Mouse (Mus musculus) adrenal gland, adult (tissue): Measurements from ENCODE around the gene Thsd7b.
"Not testable (repeated sequence)": the region's sequence is repeated elsewhere in the genome, so short reads cannot be mapped to it uniquely, and the experiment has no call there.

Source experiments
- DNase-seq, 2 experiments: peaks; one replicate each; pipeline ENCODE4 v3.0.0; 2022 to 2023; ENCODE audit warnings: low spot score in 1 of 2; ENCODE audit not compliant: inconsistent age in 2 of 2

Thsd7b gene

DNA sequence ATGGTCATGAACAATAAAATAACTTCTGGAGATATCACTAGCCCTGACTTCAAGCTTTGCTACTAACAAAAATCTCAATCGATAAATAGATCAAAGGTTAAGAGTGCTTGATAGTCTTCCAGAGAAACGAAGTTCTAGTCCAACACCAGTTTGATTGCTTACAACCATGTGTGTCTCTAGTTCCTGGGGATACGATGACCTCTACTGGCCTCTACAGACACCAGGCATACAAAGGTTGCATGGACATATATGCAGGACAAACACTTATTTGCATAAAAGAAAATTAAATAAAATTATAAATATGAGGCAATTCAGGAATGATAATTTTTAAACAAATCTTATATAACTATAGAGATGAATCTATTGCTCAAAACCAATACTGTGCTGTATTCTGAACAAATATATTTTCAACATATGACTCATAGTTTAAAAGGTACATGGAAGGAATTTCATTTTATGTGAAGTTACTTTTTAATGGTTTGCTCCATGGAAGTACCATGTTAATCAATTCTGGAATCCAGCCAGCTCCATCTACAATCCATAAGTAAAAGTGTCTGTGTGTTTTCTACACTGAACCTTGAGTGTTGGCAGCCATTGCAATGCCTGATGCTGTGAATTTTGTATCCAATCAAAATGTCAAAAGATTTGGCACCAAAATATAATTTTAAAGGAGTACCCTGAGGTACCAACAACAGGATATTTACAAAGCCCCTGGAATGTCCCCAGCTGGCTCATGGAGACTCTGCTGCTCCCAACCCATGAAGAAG lies 793.3 kb downstream of the Thsd7b start:
- DNase-seq: no peak

DNA sequence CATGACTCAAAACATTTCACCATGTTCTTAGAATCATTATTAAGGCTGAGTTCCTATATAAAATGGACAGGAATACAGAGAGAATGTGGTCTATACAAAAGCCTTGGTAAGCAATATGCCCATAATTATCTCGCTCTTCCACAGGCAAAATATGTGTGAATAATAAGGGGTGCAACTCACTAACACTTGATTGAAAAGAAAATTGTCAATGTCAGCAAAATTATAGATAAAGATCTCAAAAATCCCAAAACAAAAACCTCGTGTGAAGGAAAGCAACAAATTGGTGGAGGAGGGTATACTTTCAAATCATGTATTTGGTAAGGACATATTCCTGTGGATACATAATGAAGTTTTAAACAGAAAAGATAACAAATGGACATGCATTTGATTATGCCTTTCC lies 810.7 kb downstream of the Thsd7b start:
- DNase-seq: no peak

DNA sequence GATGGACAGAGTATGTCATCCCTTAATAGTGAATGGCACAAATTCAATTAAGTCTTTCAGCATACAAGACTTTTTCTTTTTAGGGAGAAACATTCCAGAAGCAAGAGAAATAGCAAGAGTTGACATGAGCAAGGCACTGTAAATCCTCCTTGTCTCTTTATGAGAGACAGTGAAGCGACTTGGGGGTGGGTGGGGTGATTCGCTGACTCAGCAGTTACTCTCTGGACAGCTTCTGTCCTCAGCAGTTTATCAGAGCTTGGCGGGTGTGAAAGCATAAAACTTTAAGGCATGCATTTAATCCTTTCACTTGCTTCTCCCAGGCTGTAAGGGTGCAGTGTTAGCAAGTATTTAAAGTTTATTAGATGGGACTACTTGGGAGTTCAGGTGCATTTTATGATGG lies 812.1 kb downstream of the Thsd7b start:
- DNase-seq: no peak

DNA sequence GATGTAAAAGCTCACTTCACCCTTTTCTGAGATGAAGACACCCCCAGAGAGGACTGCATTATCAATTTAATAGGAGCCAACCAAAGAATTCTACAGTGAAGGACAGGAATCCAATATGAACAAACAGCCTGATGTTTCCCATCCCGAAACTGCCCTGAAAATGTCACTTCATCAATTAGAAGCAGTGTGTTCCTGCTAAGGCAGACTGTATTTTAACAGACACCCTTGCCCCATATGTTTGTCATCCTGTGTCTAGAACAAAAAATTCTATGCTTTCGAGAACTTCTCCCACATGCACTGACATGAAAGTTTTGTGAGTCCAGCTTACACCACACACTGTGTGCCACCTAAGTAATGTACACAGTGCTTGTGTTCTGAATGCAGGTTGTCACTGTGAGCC lies 812.8 kb downstream of the Thsd7b start:
- no peak for DNase-seq

DNA sequence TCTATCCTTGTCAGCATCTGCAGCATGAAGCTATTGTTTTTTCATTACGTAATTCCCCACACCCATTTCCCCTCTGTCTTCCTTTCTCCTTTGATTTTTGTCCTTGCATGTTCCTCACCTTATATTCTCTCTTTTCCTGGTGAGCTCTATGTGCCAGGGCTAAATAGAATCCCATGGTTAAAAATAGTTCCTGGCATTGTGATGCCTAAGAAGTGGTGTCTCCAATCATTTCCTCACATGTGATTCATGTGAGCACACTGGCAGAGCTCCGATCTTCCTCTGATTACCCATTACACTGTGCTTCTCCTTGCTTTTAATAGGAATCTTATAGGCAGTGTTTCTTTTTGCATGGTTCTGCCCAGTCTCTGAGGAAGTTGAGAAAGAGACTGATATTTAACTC lies 826.1 kb downstream of the Thsd7b start:
- no peak for DNase-seq

DNA sequence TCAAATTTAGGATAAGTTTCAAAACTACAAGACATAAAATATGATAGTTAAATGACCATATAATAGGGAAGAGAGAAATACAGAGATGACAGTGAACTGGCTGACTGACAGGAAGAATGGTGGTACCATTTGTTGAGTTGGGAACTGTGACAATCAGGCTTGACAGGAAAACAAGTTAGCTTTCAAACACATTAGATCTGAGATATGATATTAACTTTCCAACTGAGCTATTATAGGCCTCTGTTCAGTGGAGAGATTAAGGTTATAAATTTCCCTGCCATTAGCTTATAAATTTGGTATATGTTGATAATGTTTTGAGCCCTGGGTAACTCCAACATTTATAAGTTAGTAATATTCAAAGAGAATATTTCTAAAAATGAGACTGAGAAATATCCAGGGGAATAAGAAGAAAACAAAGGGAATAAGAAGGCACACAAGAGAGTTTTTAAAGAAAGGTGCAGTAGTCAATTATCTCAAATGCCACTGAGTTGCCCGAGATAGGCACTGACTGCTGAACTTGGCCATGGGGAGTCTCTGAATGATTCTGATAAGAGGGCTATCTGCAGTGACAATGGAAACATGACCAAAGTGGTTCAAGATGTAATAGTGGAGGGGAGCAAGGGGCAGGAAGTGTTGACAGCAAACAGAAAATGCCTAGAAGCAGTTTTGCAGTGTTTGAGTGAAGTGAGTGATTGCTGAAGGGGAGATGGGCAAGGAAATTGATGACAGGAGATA lies 839.6 kb downstream of the Thsd7b start:
- no peak for DNase-seq

DNA sequence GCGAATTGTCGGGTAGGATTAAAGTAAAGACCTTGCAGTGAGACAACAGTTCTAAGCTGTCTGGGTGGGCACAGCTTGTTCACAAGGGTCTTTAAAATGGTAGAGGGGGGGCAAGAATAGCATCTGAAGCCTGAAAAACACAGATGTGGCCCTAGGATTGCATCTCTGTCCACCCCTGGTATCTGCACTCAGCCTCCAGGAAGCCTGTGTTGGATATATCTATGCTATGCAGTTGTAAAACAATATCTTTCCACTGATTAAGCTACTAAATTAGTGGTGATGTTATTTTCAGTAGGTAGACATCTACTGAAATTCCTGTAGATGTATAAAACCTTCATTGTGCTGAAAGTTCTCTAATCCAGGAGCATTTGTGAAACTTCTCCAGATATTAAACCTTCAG lies 840.4 kb downstream of the Thsd7b start:
- DNase-seq: no peak

DNA sequence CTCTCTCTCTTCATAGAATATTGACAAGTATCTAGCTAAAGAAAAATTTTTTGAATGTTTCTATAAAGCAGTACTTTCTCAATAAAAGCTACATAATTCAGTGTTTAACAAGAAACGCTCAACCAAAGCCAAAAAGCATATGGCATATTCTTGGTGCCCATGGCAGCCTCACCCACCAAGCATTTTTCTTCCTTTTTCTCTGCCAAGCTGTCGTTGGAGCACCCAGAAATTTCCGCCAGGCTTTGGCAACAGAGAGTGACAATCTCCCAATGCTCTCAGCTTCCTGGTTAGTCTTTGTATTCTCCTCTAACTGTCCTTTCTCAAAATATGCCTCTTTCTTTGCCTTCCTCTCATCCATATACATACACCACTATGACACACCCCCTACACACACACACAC lies 857.8 kb downstream of the Thsd7b start:
- DNase-seq: no peak

DNA sequence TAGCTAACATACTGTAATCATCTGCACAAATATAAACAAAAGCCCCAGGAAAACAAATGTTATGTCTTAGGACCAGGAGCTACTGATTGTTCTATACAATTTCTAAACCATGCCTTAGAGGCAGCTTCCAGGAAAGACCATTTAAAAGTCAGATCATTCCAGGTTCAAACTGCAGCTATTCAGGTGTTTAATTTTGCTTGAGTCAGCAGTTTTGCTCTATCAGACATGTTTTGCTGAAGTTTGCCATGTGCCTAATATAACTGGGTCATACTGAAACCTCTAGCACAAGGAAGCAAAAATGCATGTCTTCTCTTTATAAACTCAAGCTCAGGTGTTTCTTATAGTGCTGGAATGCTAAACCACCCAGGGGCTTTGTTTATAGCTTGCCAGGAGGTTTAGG lies 893.1 kb downstream of the Thsd7b start:
- no peak for DNase-seq

DNA sequence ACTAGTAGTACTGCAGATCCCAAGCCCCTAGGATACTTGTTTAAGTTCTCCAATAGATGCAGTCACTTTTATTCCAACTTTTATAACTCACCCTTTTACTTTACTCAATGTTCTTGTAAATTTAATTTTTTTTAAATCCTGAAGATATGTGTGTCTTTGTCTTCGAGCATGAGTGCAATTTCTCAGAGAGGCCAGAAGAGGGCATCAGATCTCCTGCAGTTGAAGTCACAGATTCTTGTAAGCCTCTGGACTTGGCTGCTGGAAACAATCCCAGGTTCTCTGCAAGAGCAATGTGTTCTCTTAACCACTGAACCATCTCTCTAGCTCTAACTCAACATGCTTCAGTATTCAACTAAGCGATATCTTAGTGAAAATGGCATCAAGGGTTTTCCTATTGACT lies 894.2 kb downstream of the Thsd7b start:
- peak in 1 of 2 experiments; percentile 32 for DNase-seq

DNA sequence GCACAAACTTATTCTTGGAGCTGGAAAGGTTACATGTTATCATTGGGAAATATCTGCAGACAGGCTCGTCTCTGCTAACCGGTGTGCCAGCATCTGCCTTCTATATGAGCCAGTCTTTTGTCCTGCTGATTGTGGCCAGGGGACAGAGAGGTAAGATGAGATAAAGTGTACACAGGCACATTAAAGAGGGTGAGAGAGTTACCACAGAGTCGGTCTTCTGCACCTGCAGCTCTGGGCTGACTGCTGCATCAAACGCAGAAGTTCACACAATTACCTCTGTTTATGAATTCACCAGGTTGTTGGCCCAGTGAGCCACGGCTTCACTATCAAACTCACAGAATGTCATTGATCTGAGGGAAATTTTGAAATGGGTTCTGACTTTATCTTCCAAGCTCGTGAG lies 896.8 kb downstream of the Thsd7b start:
- DNase-seq: no peak

DNA sequence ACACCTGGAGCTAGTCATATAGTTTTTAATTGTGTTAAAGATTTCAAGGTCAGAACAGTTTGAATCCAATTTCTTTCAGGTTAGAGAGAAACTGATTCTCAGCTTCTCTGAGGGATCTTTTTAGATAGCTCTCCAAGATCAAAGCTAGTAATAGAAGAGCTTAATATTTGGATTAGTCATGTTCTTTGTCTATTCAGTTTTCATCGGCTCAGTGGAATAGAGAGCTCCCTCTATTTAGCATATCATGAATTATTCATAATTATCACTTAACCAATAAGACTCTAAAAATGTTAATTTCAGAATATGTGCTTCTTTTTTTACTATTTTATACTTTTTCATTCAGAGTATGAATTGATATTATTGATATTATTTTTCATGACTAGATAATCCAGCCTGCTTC lies 897.2 kb downstream of the Thsd7b start:
- no peak for DNase-seq

DNA sequence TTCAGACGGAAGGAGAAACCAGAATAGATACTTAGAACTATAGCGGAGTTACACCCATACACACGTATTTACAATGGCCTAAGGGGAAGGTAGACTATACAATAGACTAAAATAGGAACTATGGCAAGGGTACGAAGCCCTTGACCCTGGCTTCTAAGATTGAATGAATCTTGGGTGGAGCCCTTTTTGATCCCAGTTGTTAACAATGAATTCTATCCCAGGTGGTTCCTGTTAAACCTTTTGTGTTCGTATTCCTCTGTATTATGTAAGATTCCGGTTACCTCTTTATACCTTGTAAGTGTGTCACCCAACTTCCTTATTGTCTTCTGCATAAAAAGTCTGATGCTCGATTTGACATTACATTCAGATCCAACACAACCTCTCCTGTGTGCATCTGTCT lies 913.7 kb downstream of the Thsd7b start:
- not testable (repeated sequence) for DNase-seq

DNA sequence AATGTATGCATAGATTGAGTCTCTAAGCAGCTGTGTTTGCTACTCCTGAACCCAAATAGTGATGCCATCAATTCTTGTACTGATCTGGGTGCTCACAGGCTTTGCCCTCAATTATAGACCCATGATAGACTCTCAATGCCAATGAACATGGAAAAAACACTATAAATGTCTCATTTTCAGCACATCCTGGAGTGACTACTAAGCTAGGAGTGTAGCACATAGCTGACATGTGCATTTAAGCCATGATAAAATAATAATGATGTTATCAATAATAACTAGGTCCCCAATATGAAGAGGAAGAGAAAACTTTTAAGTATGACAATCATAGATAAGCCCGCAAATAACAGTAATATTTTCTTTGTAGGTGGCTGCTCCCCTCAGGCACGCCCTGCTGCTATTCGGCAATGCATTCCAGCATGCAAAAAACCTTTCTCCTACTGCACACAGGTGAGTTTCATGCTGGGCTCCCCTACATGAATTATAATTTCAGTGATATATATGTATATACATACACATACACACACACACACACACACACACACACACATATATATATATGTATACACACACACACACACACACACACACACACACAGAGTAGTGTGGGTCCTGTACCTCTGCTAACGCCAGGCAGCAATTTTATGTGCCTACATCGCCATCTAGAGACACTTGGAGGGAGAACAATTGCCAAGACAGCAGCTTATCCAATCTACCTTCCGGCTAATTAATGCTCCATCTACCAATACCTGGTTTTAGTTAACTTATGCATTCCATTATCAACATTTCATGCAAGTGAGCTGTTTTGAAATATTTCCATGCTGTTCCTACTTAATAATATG lies 919.3 kb downstream of the Thsd7b start:
- peak; percentile 11 to 63 for DNase-seq

DNA sequence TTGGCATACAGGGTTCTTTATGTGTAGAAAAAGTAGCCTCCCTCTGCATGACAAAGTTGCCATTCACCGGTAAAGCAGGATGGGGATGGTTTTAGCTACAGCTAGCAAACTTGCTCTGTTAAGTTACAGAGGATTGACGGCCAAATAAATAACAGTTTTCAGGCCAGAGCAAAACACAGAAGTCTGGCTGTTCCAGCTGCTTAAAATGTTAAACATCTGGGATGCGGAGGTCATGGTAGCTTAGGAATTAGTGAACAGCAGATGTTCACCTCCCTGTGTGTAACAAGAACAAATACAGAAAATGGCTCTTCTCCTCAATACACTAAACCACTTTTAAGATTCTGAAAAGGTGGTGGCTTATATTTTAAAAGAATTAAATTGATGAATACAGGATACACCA lies 944.3 kb downstream of the Thsd7b start:
- DNase-seq: no peak

DNA sequence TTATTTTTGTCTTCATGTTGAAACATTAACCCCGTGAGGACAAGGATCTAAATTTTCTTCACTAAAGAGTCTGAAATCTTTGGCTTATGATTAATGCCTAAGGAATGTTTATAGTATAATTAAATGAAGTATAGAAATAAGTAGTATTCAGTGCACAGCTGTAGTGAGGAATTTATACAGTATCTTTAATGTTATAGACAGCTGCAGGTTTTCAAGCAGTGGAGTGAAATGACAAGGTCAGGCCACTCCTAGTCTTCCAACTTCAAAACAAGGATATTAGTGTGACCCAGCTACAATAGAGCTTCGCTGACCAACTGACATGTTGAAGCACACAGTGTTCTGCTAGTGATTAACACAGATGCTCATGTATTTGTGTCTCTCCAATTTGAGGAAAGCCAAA lies 949.8 kb downstream of the Thsd7b start:
- DNase-seq: peak in 1 of 2 experiments; percentile 13

DNA sequence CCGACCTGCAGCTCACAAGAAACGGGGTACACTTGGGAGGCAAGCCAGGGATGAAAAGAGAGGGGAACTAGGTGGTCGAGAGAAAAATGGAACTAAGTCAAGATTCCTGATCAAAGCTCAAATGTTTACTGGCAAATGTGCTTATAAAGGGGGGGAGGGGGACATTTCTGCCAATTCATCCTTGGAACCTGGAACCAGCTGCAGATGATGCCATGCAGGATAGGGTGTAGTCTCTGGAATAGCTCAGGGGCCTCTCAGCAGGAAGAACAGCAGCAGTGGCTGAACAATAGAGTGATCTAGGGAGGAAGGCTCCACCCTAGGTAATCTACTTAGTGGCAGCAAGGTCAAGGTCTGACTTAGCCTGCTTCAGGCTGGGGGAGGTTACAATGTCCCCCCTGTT lies 972.5 kb downstream of the Thsd7b start:
- DNase-seq: no peak

DNA sequence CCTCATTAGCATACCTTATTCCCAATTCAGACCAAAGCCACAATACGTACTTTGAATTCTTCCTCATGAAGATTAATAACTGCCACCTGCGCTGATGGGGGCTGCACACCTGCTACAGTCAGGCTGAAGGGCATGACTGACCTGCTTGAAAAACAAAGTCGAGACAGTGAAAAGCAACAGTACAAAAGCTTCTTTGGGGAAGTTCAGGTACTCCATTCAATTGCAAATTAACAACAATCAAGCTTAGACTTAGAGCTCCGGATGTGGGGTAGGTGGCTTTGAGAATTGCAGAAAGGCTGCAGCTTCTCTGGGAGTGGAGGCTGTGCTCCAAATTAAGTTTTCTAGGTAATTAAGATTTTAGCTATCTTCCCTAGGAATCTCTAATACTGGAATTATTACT lies 973.2 kb downstream of the Thsd7b start:
- not testable (repeated sequence) for DNase-seq

DNA sequence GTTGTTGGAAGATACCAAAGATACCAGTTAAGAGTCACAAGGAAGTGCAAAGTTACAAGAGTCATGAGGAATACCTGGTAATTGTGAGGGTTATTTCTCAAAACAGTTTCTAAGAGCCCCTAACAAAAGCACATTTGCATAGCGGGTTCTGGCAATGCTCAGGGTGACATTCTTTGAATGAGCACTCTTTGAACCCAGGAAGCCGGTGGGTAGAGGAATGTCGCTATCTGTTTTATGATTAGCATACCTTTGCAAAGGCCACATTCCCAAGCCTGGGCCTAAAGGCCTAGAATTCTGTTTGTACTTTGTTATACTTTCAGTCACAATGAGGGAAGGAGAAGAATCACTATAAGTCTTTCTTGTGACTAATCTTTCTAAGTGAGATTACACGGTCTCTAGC lies 973.8 kb downstream of the Thsd7b start:
- DNase-seq: not testable (repeated sequence)

DNA sequence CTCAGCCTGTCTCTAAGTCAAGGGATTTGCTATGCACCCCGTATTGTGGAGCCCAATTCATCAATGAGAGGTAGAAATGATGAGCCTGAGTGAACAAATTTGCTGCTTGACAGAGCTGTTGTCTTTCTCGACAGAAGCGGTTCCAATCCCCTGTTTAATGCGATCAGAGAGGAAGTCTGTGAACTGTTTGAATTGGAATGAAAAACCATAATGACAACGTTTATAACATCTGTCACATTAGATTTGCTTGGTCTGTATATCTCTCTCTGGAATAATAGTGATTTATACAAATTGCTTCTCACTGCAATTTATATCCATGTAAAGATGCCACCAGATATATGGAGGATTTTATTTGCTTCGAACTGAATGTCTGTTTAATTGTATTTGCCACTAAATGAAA lies 988.9 kb downstream of the Thsd7b start:
- no peak for DNase-seq
